Mouse (Mus musculus): ENCODE measurements around the gene Glb1l. TPM values are rescaled to one million over a fixed set of nuclear protein-coding genes. Genes with fewer than 3 reads are reported as not detected.
A peak's percentile ranks its signal among the peaks of the same experiment; 100 is the strongest.
"Not testable (repeated sequence)": the region's sequence is repeated elsewhere in the genome, so short reads cannot be mapped to it uniquely, and the experiment has no call there.

Glb1l gene
- total RNA-seq, 2 experiments from 2014 or later, result 16.3 to 18.3 TPM

GRCm38 (mm10) chr1:75234606-75235005 lies 24.0 kb upstream of the Glb1l start:
- intact Hi-C loops (cut with DNase I), result no loop called here
- peak; percentile 71 to 87 for DNase-seq (ENCODE audit: low spot score in 2 of 2)

GRCm38 (mm10) chr1:75232489-75232888 lies 21.9 kb upstream of the Glb1l start:
- intact Hi-C loops (cut with DNase I); DNase-seq (ENCODE audit: low spot score in 2 of 2): not testable (repeated sequence)

GRCm38 (mm10) chr1:75231664-75232152 lies 21.1 kb upstream of the Glb1l start, which contains the start of gene A630095N17Rik:
Gene A630095N17Rik (minus strand): TSS chr1:75232102.
- DNase-seq (ENCODE audit: low spot score in 2 of 2), result no peak
- intact Hi-C loops (cut with DNase I), result no loop called here

- intact Hi-C loops (cut with DNase I), result no loop called here
- DNase-seq (ENCODE audit: low spot score in 2 of 2), result no peak
Observed at GRCm38 (mm10) chr1:75231224-75231623, 20.6 kb upstream of the Glb1l start.

- intact Hi-C loops (cut with DNase I), result no loop called here
- DNase-seq (ENCODE audit: low spot score in 2 of 2), result no peak
Observed at GRCm38 (mm10) chr1:75230335-75230994, 19.9 kb upstream of the Glb1l start.

- intact Hi-C loops (cut with DNase I), result loop anchor here (10.0 kb wide), 1 partner anchor 66 kb away; no protein-coding TSS in a partner anchor
- no peak for DNase-seq (ENCODE audit: low spot score in 2 of 2)
Observed at GRCm38 (mm10) chr1:75229158-75229557, 18.5 kb upstream of the Glb1l start.

- intact Hi-C loops (cut with DNase I), result loop anchor here (10.0 kb wide), 1 partner anchor 67 kb away; no protein-coding TSS in a partner anchor
- no peak for DNase-seq (ENCODE audit: low spot score in 2 of 2)
Observed at GRCm38 (mm10) chr1:75227653-75228052, 17.0 kb upstream of the Glb1l start.

GRCm38 (mm10) chr1:75226138-75226537 lies 15.5 kb upstream of the Glb1l start:
- no peak for DNase-seq (ENCODE audit: low spot score in 2 of 2)

GRCm38 (mm10) chr1:75225473-75225872 lies 14.9 kb upstream of the Glb1l start:
- DNase-seq (ENCODE audit: low spot score in 2 of 2), result no peak
- intact Hi-C loops (cut with DNase I), result loop anchor here (10.0 kb wide), 1 partner anchor 69 kb away; no protein-coding TSS in a partner anchor

More at GRCm38 (mm10) chr1:75226138-75226537, 15.5 kb upstream of the Glb1l start:
- intact Hi-C loops (cut with DNase I), result loop anchor here (10.0 kb wide), 1 partner anchor 69 kb away; no protein-coding TSS in a partner anchor

GRCm38 (mm10) chr1:75223532-75223931 lies 12.9 kb upstream of the Glb1l start:
- DNase-seq (ENCODE audit: low spot score in 2 of 2), result no peak
- intact Hi-C loops (cut with DNase I), result loop anchor here (10.0 kb wide), 1 partner anchor 71 kb away; no protein-coding TSS in a partner anchor

GRCm38 (mm10) chr1:75222926-75223325 lies 12.3 kb upstream of the Glb1l start:
- intact Hi-C loops (cut with DNase I), result loop anchor here (10.0 kb wide), 1 partner anchor 72 kb away; no protein-coding TSS in a partner anchor
- DNase-seq (ENCODE audit: low spot score in 2 of 2), result no peak

- no peak for DNase-seq (ENCODE audit: low spot score in 2 of 2)
- intact Hi-C loops (cut with DNase I), result loop anchor here (10.0 kb wide), 1 partner anchor 73 kb away; no protein-coding TSS in a partner anchor
Observed at GRCm38 (mm10) chr1:75221538-75221937, 10.9 kb upstream of the Glb1l start.

GRCm38 (mm10) chr1:75219531-75219930 lies 8.9 kb upstream of the Glb1l start, which contains the start of gene Tuba4a:
Gene Tuba4a (minus strand): TSS chr1:75219865.
- intact Hi-C loops (cut with DNase I), result loop anchor here (5.0 kb wide), 1 partner anchor 33 kb away; no protein-coding TSS in a partner anchor
- no peak for DNase-seq (ENCODE audit: low spot score in 2 of 2)

- DNase-seq (ENCODE audit: low spot score in 2 of 2), result peak; percentile 92 to 93
- intact Hi-C loops (cut with DNase I), result loop anchor here (5.0 kb wide), 1 partner anchor 33 kb away; no protein-coding TSS in a partner anchor
Observed at GRCm38 (mm10) chr1:75219078-75219477, 8.5 kb upstream of the Glb1l start.

GRCm38 (mm10) chr1:75218227-75219001 lies 7.8 kb upstream of the Glb1l start:
- DNase-seq (ENCODE audit: low spot score in 2 of 2), result peak; percentile 60 to 82
- intact Hi-C loops (cut with DNase I), result loop anchor here (5.0 kb wide), 1 partner anchor 34 kb away; no protein-coding TSS in a partner anchor

GRCm38 (mm10) chr1:75217893-75218226 lies 7.2 kb upstream of the Glb1l start:
- DNase-seq (ENCODE audit: low spot score in 2 of 2), result no peak
- intact Hi-C loops (cut with DNase I), result loop anchor here (5.0 kb wide), 1 partner anchor 34 kb away; no protein-coding TSS in a partner anchor

GRCm38 (mm10) chr1:75216797-75217585 lies 6.4 kb upstream of the Glb1l start:
- intact Hi-C loops (cut with DNase I), result loop anchor here (5.0 kb wide), 1 partner anchor 35 kb away; no protein-coding TSS in a partner anchor
- no peak for DNase-seq (ENCODE audit: low spot score in 2 of 2)

- intact Hi-C loops (cut with DNase I), result loop anchor here (5.0 kb wide), 1 partner anchor 37 kb away; no protein-coding TSS in a partner anchor
- DNase-seq (ENCODE audit: low spot score in 2 of 2), result no peak
Observed at GRCm38 (mm10) chr1:75215785-75216184, 5.2 kb upstream of the Glb1l start.

GRCm38 (mm10) chr1:75214886-75215285 lies 4.3 kb upstream of the Glb1l start:
- intact Hi-C loops (cut with DNase I), result loop anchor here (5.0 kb wide), 1 partner anchor 37 kb away; no protein-coding TSS in a partner anchor
- DNase-seq (ENCODE audit: low spot score in 2 of 2), result peak; percentile 61 to 79

All from left cerebral cortex, postnatal 14 days (tissue).